In the genomic region with DNA sequence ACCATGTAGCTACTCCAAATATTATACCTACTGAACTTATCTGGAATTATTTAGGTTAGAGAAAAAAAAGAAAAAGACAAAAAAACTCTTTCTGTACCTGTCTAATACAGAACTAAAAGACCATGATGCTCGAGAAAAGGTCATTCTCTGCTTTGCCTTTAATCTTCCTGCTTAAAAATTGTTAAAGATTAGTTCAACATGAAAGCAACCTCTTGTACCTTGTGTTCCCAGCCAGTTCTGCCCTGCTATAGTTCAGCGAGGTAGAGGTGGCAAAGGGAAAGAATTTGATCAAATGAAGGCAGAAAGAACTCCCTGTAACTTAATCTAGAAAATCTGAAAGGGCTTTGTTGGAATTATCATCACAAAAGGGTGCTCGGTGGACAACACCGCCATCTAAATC, we compare ENCODE assay signal across 12 mouse cellular contexts. TPM values are rescaled to one million over a fixed set of nuclear protein-coding genes. Genes with fewer than 3 reads are reported as not detected.
DNase-seq lines count a peak whose midpoint lies in the region; ATAC-seq and TF ChIP-seq lines count a peak whose summit lies in the region.
"Not testable (repeated sequence)": the region's sequence is repeated elsewhere in the genome, so short reads cannot be mapped to it uniquely, and the experiment has no call there.
"Had no signal": no experiment of that assay in that cellular context is flagged by ENCODE, and none has a peak within 500 bp of the region (broad histone marks: within the 10 kb centered on the region; RNA-seq: fewer than 3 reads in every experiment).

No protein-coding gene starts in this region.

- not testable (repeated sequence) for TF ChIP-seq CTCF in kidney, adult 2 months (conservative IDR thresholded peaks at IDR 0.05; ENCODE audit: insufficient read depth, insufficient read length, low read depth, low read length); kidney, postnatal 0 days (IDR thresholded peaks at IDR 0.05; ENCODE audit: low read depth)

- H3K9ac ChIP-seq in kidney, postnatal 0 days (ENCODE audit: low read depth, low read length), result not testable (repeated sequence)

- H3K4me1 ChIP-seq in kidney, adult 2 months (ENCODE audit: control insufficient read depth, insufficient read depth, low read length); kidney, postnatal 0 days (replicated peaks; ENCODE audit: insufficient read depth, low read length): not testable (repeated sequence)

- H3K36me3 ChIP-seq in kidney, adult 2 months (ENCODE audit: control insufficient read depth, insufficient read depth, low read length); kidney, postnatal 0 days (ENCODE audit: insufficient read depth, low read length): not testable (repeated sequence)

- H3K9me3 ChIP-seq in kidney, postnatal 0 days (replicated peaks; ENCODE audit: low read length), result not testable (repeated sequence)

- not testable (repeated sequence) for H3K4me2 ChIP-seq in kidney, postnatal 0 days (ENCODE audit: low read length)

- peak overlapping the region; percentile 46; the same call in 1 of the 2 replicates for H3K27ac ChIP-seq in kidney, adult 2 months (ENCODE audit: insufficient read depth, low read depth, low read length)
- H3K27ac ChIP-seq in kidney, postnatal 0 days, result not testable (repeated sequence)

- H3K27me3 ChIP-seq in kidney, adult 2 months (replicated peaks; ENCODE audit: control insufficient read depth, insufficient read depth, low read length); kidney, postnatal 0 days (ENCODE audit: insufficient read depth, low read length): not testable (repeated sequence)

- not testable (repeated sequence) for H3K4me3 ChIP-seq in kidney, adult 2 months (ENCODE audit: insufficient read depth, low read depth, low read length); kidney, postnatal 0 days (replicated peaks; ENCODE audit: low read depth, low read length)

- 53% methylated on average over 4 of the region's 4 CpGs for WGBS in kidney, adult 2 months
- WGBS in kidney, postnatal 0 days, result 65% methylated on average over 4 of the region's 4 CpGs

- TF ChIP-seq POLR2A in kidney, adult 2 months (IDR thresholded peaks at IDR 0.05; ENCODE audit: low read depth, low read length), result not testable (repeated sequence)

- peak; percentile 54 for ATAC-seq in kidney, postnatal 0 days (replicated peaks; ENCODE audit: low FRiP score, low read depth)

- DNase-seq in NIH3T3 (ENCODE audit: low read depth), result peak; percentile 0
- DNase-seq in kidney, adult 2 months, result peak; percentile 53
- peak; percentile 64 for DNase-seq in kidney, adult 9 months
- DNase-seq in kidney, postnatal 0 days (ENCODE audit: low spot score), result not testable (repeated sequence)
- DNase-seq in retina, embryonic 14.5 days (ENCODE audit: low spot score), result peak; percentile 0

RNA-seq across cellular contexts. Expression of a gene that starts 2.3 kb away (rescaled TPM):
- polyA plus RNA-seq in kidney, adult 2 months (2012; rRNA removed), result not detected in 2 replicates
- 0.29 and 0.32 TPM in 2 replicates for polyA plus RNA-seq in kidney, postnatal 0 days (2015; fragmentation: Nextera tagmentation; extraction: Ambion mirVana)
- polyA plus RNA-seq: activated CD4-positive, CD25-positive, alpha-beta regulatory T cell, adult 4 months; adrenal gland, adult 2 months; brain, embryonic 14.5 days; CD4-positive, CD25-positive, alpha-beta regulatory T cell, adult 4 months; cerebellum, adult 2 months; Patski had no signal

RNA-seq across cellular contexts. Expression of a gene that starts 3.8 kb away (rescaled TPM):
- polyA plus RNA-seq in kidney, adult 2 months (2012; rRNA removed), result 0.31 and 0.54 TPM in 2 replicates
- polyA plus RNA-seq in kidney, postnatal 0 days (2015; fragmentation: Nextera tagmentation; extraction: Ambion mirVana), result 0.61 and 0.80 TPM in 2 replicates
- polyA plus RNA-seq: activated CD4-positive, CD25-positive, alpha-beta regulatory T cell, adult 4 months; adrenal gland, adult 2 months; brain, embryonic 14.5 days; CD4-positive, CD25-positive, alpha-beta regulatory T cell, adult 4 months; cerebellum, adult 2 months; Patski had no signal

RNA-seq across cellular contexts. Expression of a gene that starts 7.9 kb away (rescaled TPM):
- 0.13 and 0.19 TPM in 2 replicates for polyA plus RNA-seq in kidney, adult 2 months (2012; rRNA removed)
- 0.92 and 1.1 TPM in 2 replicates for polyA plus RNA-seq in kidney, postnatal 0 days (2015; fragmentation: Nextera tagmentation; extraction: Ambion mirVana)
- polyA plus RNA-seq: activated CD4-positive, CD25-positive, alpha-beta regulatory T cell, adult 4 months; adrenal gland, adult 2 months; brain, embryonic 14.5 days; C2C12; CD4-positive, CD25-positive, alpha-beta regulatory T cell, adult 4 months; cerebellum, adult 2 months; Patski had no signal

RNA-seq across cellular contexts. Expression of a gene that starts 13.6 kb away (rescaled TPM):
- polyA plus RNA-seq in kidney, adult 2 months (2012; rRNA removed), result not detected in 2 replicates
- polyA plus RNA-seq in kidney, postnatal 0 days (2015; fragmentation: Nextera tagmentation; extraction: Ambion mirVana), result 0.46 and 0.56 TPM in 2 replicates
- polyA plus RNA-seq: activated CD4-positive, CD25-positive, alpha-beta regulatory T cell, adult 4 months; adrenal gland, adult 2 months; brain, embryonic 14.5 days; CD4-positive, CD25-positive, alpha-beta regulatory T cell, adult 4 months; cerebellum, adult 2 months; Patski had no signal

RNA-seq across cellular contexts. Expression of a gene that starts 13.9 kb away (rescaled TPM):
- polyA plus RNA-seq in kidney, adult 2 months (2012; rRNA removed), result not detected in 2 replicates
- 0.28 and 0.41 TPM in 2 replicates for polyA plus RNA-seq in kidney, postnatal 0 days (2015; fragmentation: Nextera tagmentation; extraction: Ambion mirVana)
- polyA plus RNA-seq: activated CD4-positive, CD25-positive, alpha-beta regulatory T cell, adult 4 months; adrenal gland, adult 2 months; C2C12; CD4-positive, CD25-positive, alpha-beta regulatory T cell, adult 4 months; cerebellum, adult 2 months; Patski had no signal
